Mouse (Mus musculus): ENCODE results near the gene Phf3.

- TF ChIP-seq CTCF (IDR thresholded peaks at IDR 0.05; ENCODE audit: low read depth) (no peak), EP300 (IDR thresholded peaks at IDR 0.05; ENCODE audit: low read depth) (no peak)
These were observed 21.8 kb downstream of the Phf3 start for GRCm38 (mm10) chr1:30851920-30852319.

All from liver, postnatal 0 days (tissue).